Mouse (Mus musculus) heart, postnatal 4 days (tissue): Measurements from ENCODE around the gene Ifnar2. TPM values are rescaled to one million over a fixed set of nuclear protein-coding genes. Genes with fewer than 3 reads are reported as not detected.

ENCODE experiments used
- DNase-seq: peaks from one replicate; pipeline ENCODE4 v3.0.0; 2021
- total RNA-seq, 2 experiments: library from RNA; stranded (reverse); gene quantifications; 2 replicates each; pipeline ENCODE4 v1.2.3; 2021

Ifnar2 gene
- total RNA-seq, 2 experiments from 2014 or later: 29.9 to 33.8 TPM

- DNase-seq: no peak
These were observed 13.1 kb upstream of the Ifnar2 start for GRCm38 (mm10) chr16:91359531-91359930.

- DNase-seq: no peak
These were observed 12.4 kb upstream of the Ifnar2 start for GRCm38 (mm10) chr16:91360162-91360561.

GRCm38 (mm10) chr16:91362006-91362405 is 10.6 kb upstream of the Ifnar2 start:
- DNase-seq: no peak

GRCm38 (mm10) chr16:91362616-91363272 is 9.8 kb upstream of the Ifnar2 start:
- peak; percentile 71 for DNase-seq

GRCm38 (mm10) chr16:91363483-91363882 is 9.1 kb upstream of the Ifnar2 start:
- DNase-seq: peak; percentile 56

- DNase-seq: no peak
These were observed 6.0 kb upstream of the Ifnar2 start for GRCm38 (mm10) chr16:91366567-91366966.

- no peak for DNase-seq
These were observed 5.5 kb upstream of the Ifnar2 start for GRCm38 (mm10) chr16:91367066-91367465.

- no peak for DNase-seq
These were observed 1.1 kb downstream of the Ifnar2 start for GRCm38 (mm10) chr16:91373473-91374252.

GRCm38 (mm10) chr16:91374253-91374634 is 1.7 kb downstream of the Ifnar2 start:
- DNase-seq: no peak

GRCm38 (mm10) chr16:91376701-91377100 is 4.1 kb downstream of the Ifnar2 start:
- no peak for DNase-seq

GRCm38 (mm10) chr16:91378431-91378986 is 5.9 kb downstream of the Ifnar2 start:
- no peak for DNase-seq

- no peak for DNase-seq
These were observed 6.4 kb downstream of the Ifnar2 start for GRCm38 (mm10) chr16:91378991-91379390.

- no peak for DNase-seq
These were observed 6.8 kb downstream of the Ifnar2 start for GRCm38 (mm10) chr16:91379412-91379811.

GRCm38 (mm10) chr16:91380151-91380550 is 7.6 kb downstream of the Ifnar2 start:
- DNase-seq: no peak

GRCm38 (mm10) chr16:91381606-91382005 is 9.0 kb downstream of the Ifnar2 start:
- no peak for DNase-seq

- DNase-seq: no peak
These were observed 9.7 kb downstream of the Ifnar2 start for GRCm38 (mm10) chr16:91382261-91382790.

GRCm38 (mm10) chr16:91384221-91384620 is 11.6 kb downstream of the Ifnar2 start:
- DNase-seq: no peak

GRCm38 (mm10) chr16:91385621-91386020 is 13.0 kb downstream of the Ifnar2 start:
- peak; percentile 45 for DNase-seq

- DNase-seq: no peak
These were observed 14.0 kb downstream of the Ifnar2 start for GRCm38 (mm10) chr16:91386419-91387120.

- DNase-seq: no peak
These were observed 14.5 kb downstream of the Ifnar2 start for GRCm38 (mm10) chr16:91387121-91387486.

- DNase-seq: no peak
These were observed 17.5 kb downstream of the Ifnar2 start for GRCm38 (mm10) chr16:91390100-91390499.

GRCm38 (mm10) chr16:91391421-91391820 is 18.8 kb downstream of the Ifnar2 start, which contains the start of gene Gm21970:
Gene Gm21970 (plus strand): TSS chr16:91391721.
- DNase-seq: no peak
